ENCODE assay signal across 13 mouse cellular contexts in the genomic region with DNA sequence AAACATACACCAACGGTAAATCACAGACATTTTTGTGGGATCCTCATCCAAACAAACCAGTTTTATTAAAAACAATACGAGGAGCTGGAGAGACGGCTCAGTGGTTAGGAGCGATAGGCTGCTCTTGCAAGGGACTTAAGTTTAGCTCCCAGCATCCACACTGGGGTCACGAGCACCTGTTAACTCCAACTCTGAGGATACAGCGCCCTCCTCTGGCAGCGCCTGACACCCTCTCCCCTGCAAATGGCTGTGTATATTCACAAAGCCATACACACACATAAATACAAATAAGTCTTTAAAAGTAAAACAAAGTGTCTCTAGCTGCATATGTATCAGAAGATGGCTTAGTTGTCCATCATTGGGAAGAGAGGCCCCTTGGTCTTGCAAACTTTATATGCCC. TPM values are rescaled to one million over a fixed set of nuclear protein-coding genes. Genes with fewer than 3 reads are reported as not detected.
DNase-seq lines count a peak whose midpoint lies in the region; ATAC-seq and TF ChIP-seq lines count a peak whose summit lies in the region.
"Had no signal": no experiment of that assay in that cellular context is flagged by ENCODE, and none has a peak within 500 bp of the region (broad histone marks: within the 10 kb centered on the region; RNA-seq: fewer than 3 reads in every experiment).

No protein-coding gene starts in this region.

- no peak overlapping the region for H3K4me2 ChIP-seq in liver, embryonic 12.5 days

- no peaks in the 10 kb centered on the region for H3K4me1 ChIP-seq in liver, adult 2 months (ENCODE audit: control insufficient read depth, insufficient read depth, low read length)
- no peaks in the 10 kb centered on the region for H3K4me1 ChIP-seq in liver, embryonic 12.5 days
- peaks cover 7% of the 10 kb centered on the region for H3K4me1 ChIP-seq in ES-Bruce4 (ENCODE audit: control insufficient read depth, insufficient read depth, low read length)

- peak; percentile 77 for TF ChIP-seq EP300 in ES-Bruce4 (IDR thresholded peaks at IDR 0.05; ENCODE audit: insufficient read depth, low read depth, low read length)

- H3K36me3 ChIP-seq in liver, adult 2 months (ENCODE audit: control insufficient read depth, insufficient read depth, low read length) = no peaks in the 10 kb centered on the region
- H3K36me3 ChIP-seq in liver, embryonic 12.5 days = no peaks in the 10 kb centered on the region
- H3K36me3 ChIP-seq in ES-Bruce4 (ENCODE audit: control insufficient read depth, insufficient read depth, low read length, poor library complexity, severe bottlenecking) = no peaks in the 10 kb centered on the region

- H3K27me3 ChIP-seq in liver, adult 2 months (ENCODE audit: control insufficient read depth, insufficient read depth, low read length) = no peaks in the 10 kb centered on the region
- no peaks in the 10 kb centered on the region for H3K27me3 ChIP-seq in liver, embryonic 12.5 days (replicated peaks)
- no peaks in the 10 kb centered on the region; the same call in 1 of the 2 replicates for H3K27me3 ChIP-seq in ES-Bruce4 (ENCODE audit: control insufficient read depth, insufficient read depth, low read length, poor library complexity, severe bottlenecking)

- H3K9me3 ChIP-seq in liver, embryonic 12.5 days (replicated peaks) = no peaks in the 10 kb centered on the region
- no peaks in the 10 kb centered on the region for H3K9me3 ChIP-seq in ES-Bruce4 (replicated peaks; ENCODE audit: control insufficient read depth, insufficient read depth, low read length, poor library complexity, severe bottlenecking)
- H3K9me3 ChIP-seq: megakaryocyte, embryonic 14.5 days had no signal

- no peak for TF ChIP-seq POLR2A in liver, adult 2 months (IDR thresholded peaks at IDR 0.05; ENCODE audit: extremely low read depth, insufficient read depth, low read length)
- no peak for TF ChIP-seq POLR2A in ES-Bruce4 (IDR thresholded peaks at IDR 0.05; ENCODE audit: insufficient read depth, low read length)

- DNase-seq in adrenal gland, postnatal 25 days = peak; percentile 9
- no peak for DNase-seq in adrenal gland, adult (ENCODE audit: inconsistent age in 2 of 2, low spot score in 1 of 2)
- DNase-seq in liver, adult 2 months (ENCODE audit: extremely low read depth, low read depth, low spot score) = no peak
- peak; percentile 40 to 47 for DNase-seq in kidney, postnatal 25 days
- DNase-seq in Muller cell, postnatal 12 days (ENCODE audit: inconsistent ontology term) = no peak
- no peak for DNase-seq in layer of hippocampus, adult 8-10 months (ENCODE audit: low spot score in 2 of 2)
- DNase-seq: cerebellum, adult 11 months had no signal

- WGBS in liver, adult 2 months = 79% methylated on average over 7 of the region's 7 CpGs
- WGBS in liver, embryonic 12.5 days (ENCODE audit: insufficient replicate concordance) = 57% methylated on average over 7 of the region's 7 CpGs

- H3K79me2 ChIP-seq in liver, adult 2 months (ENCODE audit: control insufficient read depth, insufficient read depth, low read length) = no peaks in the 10 kb centered on the region

- TF ChIP-seq CTCF in liver, adult 2 months (IDR thresholded peaks at IDR 0.05; ENCODE audit: low read depth, low read length) = 0 out of 2 replicates have a peak, but pooled peaks have one; percentile 33
- peak; percentile 94 for TF ChIP-seq CTCF in ES-Bruce4 (IDR thresholded peaks at IDR 0.05; ENCODE audit: low read depth, low read length)

- ATAC-seq in liver, embryonic 12.5 days = no peak

- H3K9ac ChIP-seq in liver, adult 2 months (ENCODE audit: low read depth, low read length) = no peak overlapping the region
- H3K9ac ChIP-seq in liver, embryonic 12.5 days = no peak overlapping the region
- no peak overlapping the region for H3K9ac ChIP-seq in ES-Bruce4 (ENCODE audit: low read depth, poor library complexity, severe bottlenecking)

- H3K27ac ChIP-seq in liver, adult 2 months (replicated peaks; ENCODE audit: insufficient read depth, low read depth, low read length) = no peak overlapping the region
- H3K27ac ChIP-seq in liver, embryonic 12.5 days = no peak overlapping the region
- H3K27ac ChIP-seq in ES-Bruce4 (ENCODE audit: insufficient read depth, low read length) = no peak overlapping the region

- H3K4me3 ChIP-seq in liver, adult 2 months (ENCODE audit: insufficient read depth, low read depth, low read length) = no peak overlapping the region
- no peak overlapping the region for H3K4me3 ChIP-seq in liver, embryonic 12.5 days
- no peak overlapping the region for H3K4me3 ChIP-seq in ES-Bruce4 (ENCODE audit: low read depth, low read length)
- H3K4me3 ChIP-seq: megakaryocyte, embryonic 14.5 days had no signal

RNA-seq across cellular contexts. Expression of gene Samd7, which starts 20.6 kb away (rescaled TPM):
- total RNA-seq in adrenal gland, postnatal 25 days (2021) = not detected in 2 replicates
- not detected in 2 replicates for total RNA-seq in liver, adult 2 months (2014; rRNA removed)
- not detected in 2 replicates for polyA plus RNA-seq in liver, adult 2 months (2012; rRNA removed)
- polyA plus RNA-seq in liver, embryonic 12.5 days (2016; fragmentation: Nextera tagmentation; extraction: Ambion mirVana) = 0.05 TPM in 1 of 2 replicates, not detected in the other
- polyA plus RNA-seq in ES-Bruce4 (2011; ENCODE audit: insufficient read depth, insufficient read length, low read depth, missing spikeins) = not detected in 2 replicates
- total RNA-seq in layer of hippocampus, adult 8-10 months (2022) = not detected
- total RNA-seq: left cerebral cortex, postnatal 36 days had no signal
- polyA plus RNA-seq: hindbrain, embryonic 11.5 days; stomach, embryonic 14.5 days had no signal

RNA-seq across cellular contexts. Expression of gene Lrrc31, which starts 25.9 kb away (rescaled TPM):
- not detected in 2 replicates for total RNA-seq in adrenal gland, postnatal 25 days (2021)
- total RNA-seq in liver, adult 2 months (2014; rRNA removed) = not detected in 2 replicates
- not detected in 2 replicates for polyA plus RNA-seq in liver, adult 2 months (2012; rRNA removed)
- polyA plus RNA-seq in liver, embryonic 12.5 days (2016; fragmentation: Nextera tagmentation; extraction: Ambion mirVana) = not detected in 2 replicates
- polyA plus RNA-seq in ES-Bruce4 (2011; ENCODE audit: insufficient read depth, insufficient read length, low read depth, missing spikeins) = 16.8 and 19.9 TPM in 2 replicates
- under 1 TPM in 1 of 4 experiments, not detected in 3; 0.31 TPM for total RNA-seq in layer of hippocampus, adult 8-10 months (2022)
- total RNA-seq: left cerebral cortex, postnatal 36 days had no signal
- polyA plus RNA-seq: hindbrain, embryonic 11.5 days had no signal

Comparison
In these comparisons a context has a peak if more than half of its experiments do, and no peak if none do; other contexts are left out.
1. DNase-seq: peak in adrenal gland, postnatal 25 days (single experiment) and kidney, postnatal 25 days (2 of 2); none in adrenal gland, adult (0 of 2), liver, adult 2 months (single experiment), Muller cell, postnatal 12 days (single experiment) and layer of hippocampus, adult 8-10 months (0 of 2).